Mouse (Mus musculus) midbrain, embryonic 14.5 days (tissue): ENCODE measurements around the gene Vmn1r11. TPM values are rescaled to one million over a fixed set of nuclear protein-coding genes. Genes with fewer than 3 reads are reported as not detected.

Experiments used
- ATAC-seq: fragments of 200-750 bp; cut with Nextera tagmentation; 2 replicates; pipeline ENCODE4 v1.8.0; 2017; ENCODE audit warnings: moderate number of reproducible peaks, moderate library complexity; ENCODE audit not compliant: low FRiP score, low TSS enrichment
- DNase-seq: peaks from one replicate; pipeline ENCODE4 v3.0.0-alpha.2; 2015
- H3K27ac ChIP-seq: fragments of 300-500 bp; sonication (generic); replicated peaks from 2 replicates; pipeline ENCODE4 v1.5.1; 2014; ENCODE audit warnings: mild to moderate bottlenecking, low read depth, low read length, moderate library complexity
- H3K27me3 ChIP-seq: fragments of 300-500 bp; sonication (generic); 2 replicates; pipeline ENCODE4 v1.6.1; 2014; ENCODE audit warnings: low read length, control low read depth, mixed read lengths; ENCODE audit not compliant: control insufficient read depth, insufficient read depth
- H3K36me3 ChIP-seq: fragments of 300-500 bp; sonication (generic); 2 replicates; pipeline ENCODE4 v1.6.1; 2014; ENCODE audit warnings: low read length, control low read depth; ENCODE audit not compliant: control insufficient read depth, insufficient read depth
- H3K4me1 ChIP-seq: fragments of 300-500 bp; sonication (generic); 2 replicates; pipeline ENCODE4 v1.6.1; 2014; ENCODE audit warnings: mild to moderate bottlenecking, antibody characterized with exemption, low read length, control low read depth; ENCODE audit not compliant: control insufficient read depth, insufficient read depth
- H3K4me2 ChIP-seq: fragments of 300-500 bp; sonication (generic); 2 replicates; pipeline ENCODE4 v1.6.1; 2014; ENCODE audit warnings: mild to moderate bottlenecking, low read length, moderate library complexity
- H3K4me3 ChIP-seq: fragments of 300-500 bp; sonication (generic); replicated peaks from 2 replicates; pipeline ENCODE4 v1.5.1; 2014; ENCODE audit warnings: low read depth, low read length
- H3K9ac ChIP-seq: fragments of 300-500 bp; sonication (generic); replicated peaks from 2 replicates; pipeline ENCODE4 v1.6.1; 2014; ENCODE audit warnings: mild to moderate bottlenecking, low read length, moderate library complexity
- H3K9me3 ChIP-seq: fragments of 300-500 bp; sonication (generic); 2 replicates; pipeline ENCODE4 v1.6.1; 2016; ENCODE audit warnings: low read length, control low read depth, mixed read lengths; ENCODE audit not compliant: control insufficient read depth
- WGBS: fragments of 180-500 bp; shearing (Covaris S2); extraction: QIAGEN DNeasy Blood & Tissue Kit; methylation state at CpG from one replicate; pipeline ENCODE4 v1.1.7; 2014; 5-methylcytosine and 5-hydroxymethylcytosine counted together
- polyA plus RNA-seq: library from polyadenylated mRNA; unstranded; fragments of >200 nt; fragmentation: Nextera tagmentation; extraction: Ambion mirVana; gene quantifications from 2 replicates; pipeline ENCODE4 v1.2.1, GENCODE M21; 2014

The Vmn1r11 gene
- not detected in 2 replicates for polyA plus RNA-seq

DNA sequence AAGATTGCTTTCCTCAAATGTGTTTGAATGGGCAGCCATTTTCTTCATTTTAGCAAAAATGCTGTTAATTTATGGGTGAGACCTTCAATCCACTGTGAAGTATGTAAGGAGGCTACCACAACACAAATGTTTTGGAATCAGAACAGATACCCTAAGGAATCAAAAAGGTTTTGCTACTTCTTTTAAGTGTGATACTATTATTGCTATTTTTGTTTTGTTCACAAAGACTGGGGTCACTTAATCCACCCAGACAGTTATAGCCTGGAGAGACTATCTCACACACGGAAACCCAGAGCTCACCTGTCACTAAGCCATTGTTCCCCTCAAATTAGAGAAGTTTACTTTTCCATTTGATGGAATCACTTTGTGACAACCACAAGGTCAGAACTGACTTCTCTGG, at the start of gene Vmn1r11:
Vmn1r11 (plus strand) TSS at position 301 of the 400 bp plus-strand sequence.
- no peaks in the 10 kb centered on the region for H3K4me1 ChIP-seq
- WGBS = 78% methylated on average over 1 of the region's 1 CpGs
- DNase-seq = no peak
- H3K27me3 ChIP-seq = no peaks in the 10 kb centered on the region
- H3K4me2 ChIP-seq = no peak within 1 kb of the TSS
- no peaks in the 10 kb centered on the region for H3K9me3 ChIP-seq
- no peaks in the 10 kb centered on the region for H3K36me3 ChIP-seq
- no peak within 1 kb of the TSS for H3K27ac ChIP-seq
- no peak for ATAC-seq
- H3K9ac ChIP-seq = no peak within 1 kb of the TSS
- H3K4me3 ChIP-seq = no peak within 1 kb of the TSS

DNA sequence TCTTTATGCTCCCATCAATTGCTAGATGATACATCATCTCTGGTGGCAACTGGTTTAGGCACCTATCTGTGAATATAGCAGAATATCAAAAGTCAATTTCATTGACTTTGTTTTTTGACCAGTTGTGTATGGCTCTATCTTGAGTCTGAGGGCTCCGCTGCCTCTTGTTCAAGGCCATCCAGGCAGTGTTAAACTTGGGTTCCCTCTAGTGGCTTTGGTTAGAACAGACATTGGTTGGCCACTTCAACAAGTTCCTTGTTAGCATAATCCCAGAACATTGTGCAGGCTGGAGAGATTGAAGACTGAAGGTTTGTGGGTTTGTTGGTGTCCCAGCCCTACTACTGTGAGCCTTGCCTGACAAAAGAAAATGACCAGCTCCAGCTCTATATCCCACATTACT, 26.9 kb upstream of the Vmn1r11 start:
- H3K9me3 ChIP-seq = no peaks in the 10 kb centered on the region
- no peaks in the 10 kb centered on the region for H3K36me3 ChIP-seq
- no peak overlapping the region for H3K9ac ChIP-seq
- H3K4me2 ChIP-seq = no peak overlapping the region
- H3K4me1 ChIP-seq = no peaks in the 10 kb centered on the region
- no peaks in the 10 kb centered on the region for H3K27me3 ChIP-seq
- DNase-seq (peak; percentile 2), ATAC-seq (no peak)
- 73% methylated on average over 1 of the region's 1 CpGs for WGBS
- no peak overlapping the region for H3K27ac ChIP-seq
- no peak overlapping the region for H3K4me3 ChIP-seq

DNA sequence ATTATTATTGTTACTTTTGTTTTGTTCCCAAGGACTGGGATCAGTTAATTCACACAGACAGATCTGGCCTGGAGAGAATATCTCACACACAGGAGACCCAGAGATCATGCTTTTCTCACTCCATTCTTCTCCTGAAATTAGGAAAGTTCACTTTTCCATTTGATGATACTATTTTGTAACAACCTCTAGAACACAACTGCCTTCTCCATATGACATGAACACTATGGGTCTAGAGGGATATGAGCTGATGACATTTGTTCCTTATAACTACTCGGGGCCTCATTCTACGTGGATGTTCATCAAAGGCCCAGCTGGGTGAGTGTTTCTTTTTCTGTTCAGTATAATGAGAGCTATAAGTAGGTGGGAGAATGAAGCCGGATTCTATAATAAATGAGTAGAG, 24.1 kb upstream of the Vmn1r11 start, which contains the start of gene Vmn1r10:
Vmn1r10 (plus strand) TSS at position 301 of the 400 bp plus-strand sequence.
- H3K9ac ChIP-seq = no peak within 1 kb of the TSS

DNA sequence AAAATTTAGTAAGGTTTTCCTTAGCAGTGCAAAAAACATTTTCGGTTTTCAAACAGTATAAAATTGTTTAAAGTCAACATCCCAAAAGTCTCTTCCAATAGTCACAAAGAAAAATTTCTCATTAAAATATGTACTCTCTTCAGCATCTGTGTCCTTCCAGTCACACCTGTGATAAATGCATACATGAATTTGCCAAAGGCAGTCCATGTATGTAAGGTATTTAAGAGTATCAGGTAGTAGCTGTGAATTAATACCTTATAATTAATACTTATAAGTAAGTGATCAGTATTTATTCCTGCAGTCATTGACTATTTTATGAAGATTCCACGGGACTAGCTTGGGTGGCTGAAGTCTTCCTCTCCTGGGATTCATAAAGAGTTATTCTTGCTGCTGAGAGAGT, 23.4 kb downstream of the Vmn1r11 start, which contains the start of gene Vmn1r12:
Vmn1r12 (plus strand) TSS at position 301 of the 400 bp plus-strand sequence.
- Histone ChIP-seq H3K9me3 (no peaks in the 10 kb centered on the region), H3K27me3 (no peaks in the 10 kb centered on the region), H3K4me3 (no peak within 1 kb of the TSS), H3K9ac (no peak within 1 kb of the TSS), H3K27ac (no peak within 1 kb of the TSS), H3K4me2 (no peak within 1 kb of the TSS), H3K4me1 (no peaks in the 10 kb centered on the region), H3K36me3 (no peaks in the 10 kb centered on the region)
- no peak for ATAC-seq
- DNase-seq = no peak
- WGBS = 86% methylated on average over 2 of the region's 2 CpGs

More for the DNA sequence above, 24.1 kb upstream of the Vmn1r11 start, which contains the start of gene Vmn1r10:
- Histone ChIP-seq H3K27me3 (no peaks in the 10 kb centered on the region), H3K27ac (no peak within 1 kb of the TSS), H3K4me3 (no peak within 1 kb of the TSS), H3K4me2 (no peak within 1 kb of the TSS), H3K36me3 (no peaks in the 10 kb centered on the region), H3K9me3 (no peaks in the 10 kb centered on the region), H3K4me1 (no peaks in the 10 kb centered on the region)
- no peak for DNase-seq
- ATAC-seq = no peak
- 89% methylated on average over 3 of the region's 3 CpGs for WGBS

Other genes starting within 250 kb of the Vmn1r11 start
- 198 and 204 TPM in 2 replicates for gene Nt5c3, start 209.5 kb upstream of the Vmn1r11 start, polyA plus RNA-seq
- gene Vmn1r4, start 209.4 kb upstream of the Vmn1r11 start, polyA plus RNA-seq = 0.46 and 0.93 TPM in 2 replicates
- not detected in 2 replicates for gene Vmn1r5, start 163.2 kb upstream of the Vmn1r11 start, polyA plus RNA-seq
- not detected in 2 replicates for gene Vmn1r6, start 136.2 kb upstream of the Vmn1r11 start, polyA plus RNA-seq
- not detected in 2 replicates for gene Vmn1r7, start 108.1 kb upstream of the Vmn1r11 start, polyA plus RNA-seq
- not detected in 2 replicates for gene Vmn1r8, start 101.2 kb upstream of the Vmn1r11 start, polyA plus RNA-seq
- not detected in 2 replicates for gene Vmn1r9, start 66.7 kb upstream of the Vmn1r11 start, polyA plus RNA-seq
- gene Vmn1r10, start 24.0 kb upstream of the Vmn1r11 start, polyA plus RNA-seq = not detected in 2 replicates
- not detected in 2 replicates for gene Vmn1r12, start 23.5 kb downstream of the Vmn1r11 start, polyA plus RNA-seq
- not detected in 2 replicates for gene Vmn1r13, start 69.8 kb downstream of the Vmn1r11 start, polyA plus RNA-seq
- gene Vmn1r14, start 98.2 kb downstream of the Vmn1r11 start, polyA plus RNA-seq = not detected in 2 replicates
- not detected in 2 replicates for gene Vmn1r15, start 124.5 kb downstream of the Vmn1r11 start, polyA plus RNA-seq
- gene Vmn1r16, start 196.0 kb downstream of the Vmn1r11 start, polyA plus RNA-seq = not detected in 2 replicates
- not detected in 2 replicates for gene Vmn1r17, start 230.3 kb downstream of the Vmn1r11 start, polyA plus RNA-seq